Mouse (Mus musculus) cerebral cortex, adult 2 months (tissue): ENCODE measurements around the gene Itk.

Experiments
- WGBS: fragments of 180-500 bp; shearing (Covaris S2); methylation state at CpG from one replicate; pipeline ENCODE4 v1.1.7; 2018; 5-methylcytosine and 5-hydroxymethylcytosine counted together

Itk gene

GRCm38 (mm10) chr11:46392890-46393289 lies 3.6 kb upstream of the Itk start:
- WGBS, result 79% methylated on average over 7 of the region's 7 CpGs

DNA sequence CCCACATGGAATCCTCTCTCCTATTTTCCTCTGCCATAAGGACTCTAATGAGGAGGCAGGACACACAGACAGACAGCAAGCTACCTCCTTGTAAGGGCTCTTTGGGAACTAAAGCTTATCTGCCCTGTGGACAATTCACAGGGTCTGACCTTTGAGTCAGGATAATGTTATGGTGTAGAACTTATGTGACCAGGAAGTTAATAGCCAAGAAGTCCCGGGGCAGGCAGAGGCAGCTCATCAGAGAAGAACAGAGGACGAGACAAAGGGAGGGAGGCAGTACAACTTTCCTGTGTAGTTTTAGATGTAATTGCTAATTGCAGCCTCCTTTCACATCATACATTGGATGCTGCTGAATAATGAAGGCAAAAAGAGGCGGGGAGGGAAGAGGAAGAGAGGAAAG lies 1.3 kb upstream of the Itk start:
- WGBS, result 47% methylated on average over 3 of the region's 3 CpGs

GRCm38 (mm10) chr11:46388438-46388837 lies 877 bp downstream of the Itk start:
- WGBS, result 81% methylated on average over 6 of the region's 6 CpGs

GRCm38 (mm10) chr11:46387061-46387460 lies 2.3 kb downstream of the Itk start:
- WGBS, result 94% methylated on average over 8 of the region's 8 CpGs

GRCm38 (mm10) chr11:46386556-46386955 lies 2.8 kb downstream of the Itk start:
- WGBS, result 95% methylated on average over 8 of the region's 8 CpGs

GRCm38 (mm10) chr11:46384925-46385324 lies 4.4 kb downstream of the Itk start:
- WGBS, result 90% methylated on average over 2 of the region's 2 CpGs

GRCm38 (mm10) chr11:46382466-46382865 lies 6.8 kb downstream of the Itk start:
- WGBS, result 98% methylated on average over 4 of the region's 4 CpGs

DNA sequence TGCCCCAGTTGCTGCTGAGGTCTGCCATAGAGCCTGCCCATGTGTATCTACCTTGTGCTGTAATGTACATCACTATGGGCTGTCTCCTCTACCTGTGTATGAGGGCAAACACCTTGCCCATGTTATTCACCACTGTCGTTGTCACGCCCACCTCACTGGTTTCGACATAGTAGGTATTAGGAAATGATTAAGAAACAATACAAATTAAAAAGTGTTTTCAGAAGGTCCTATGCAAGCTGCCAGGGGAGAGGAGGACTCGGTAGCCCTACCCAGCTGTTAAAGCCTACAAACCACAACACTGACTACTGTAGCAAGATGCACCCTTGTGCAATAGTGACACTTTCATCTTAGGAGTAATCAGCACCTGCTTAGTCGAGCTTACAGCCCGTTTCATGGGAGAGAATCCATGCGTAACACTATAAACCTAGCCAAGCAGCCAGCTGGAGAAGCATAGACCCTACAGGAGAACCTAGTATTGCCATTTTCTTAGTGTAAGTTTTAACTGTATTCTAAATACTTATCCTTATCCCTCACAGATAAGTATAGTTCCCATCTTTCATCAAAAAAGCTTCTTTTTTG lies 9.1 kb downstream of the Itk start:
- WGBS, result 87% methylated on average over 7 of the region's 7 CpGs

GRCm38 (mm10) chr11:46377819-46378782 lies 11.2 kb downstream of the Itk start:
- WGBS, result 90% methylated on average over 8 of the region's 8 CpGs

DNA sequence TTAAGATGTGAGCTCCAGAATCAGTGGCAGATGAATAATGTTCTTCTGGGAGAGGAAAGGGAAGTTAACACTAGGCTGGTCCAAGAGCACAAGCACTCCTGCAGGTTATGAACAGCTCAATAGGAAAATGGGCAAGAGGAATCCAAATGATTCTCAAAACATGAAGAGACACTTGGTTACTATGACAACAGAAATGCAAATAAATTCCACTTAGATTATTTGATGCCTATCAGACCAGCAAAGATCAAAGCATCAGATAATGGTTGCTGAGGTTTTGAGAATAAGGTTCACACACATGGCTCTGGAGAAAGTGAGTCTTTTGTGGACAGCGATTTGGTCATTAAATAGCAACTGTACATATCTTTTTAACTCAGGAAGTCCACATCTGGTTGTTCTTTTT lies 12.0 kb downstream of the Itk start:
- 90% methylated on average over 1 of the region's 1 CpGs for WGBS

DNA sequence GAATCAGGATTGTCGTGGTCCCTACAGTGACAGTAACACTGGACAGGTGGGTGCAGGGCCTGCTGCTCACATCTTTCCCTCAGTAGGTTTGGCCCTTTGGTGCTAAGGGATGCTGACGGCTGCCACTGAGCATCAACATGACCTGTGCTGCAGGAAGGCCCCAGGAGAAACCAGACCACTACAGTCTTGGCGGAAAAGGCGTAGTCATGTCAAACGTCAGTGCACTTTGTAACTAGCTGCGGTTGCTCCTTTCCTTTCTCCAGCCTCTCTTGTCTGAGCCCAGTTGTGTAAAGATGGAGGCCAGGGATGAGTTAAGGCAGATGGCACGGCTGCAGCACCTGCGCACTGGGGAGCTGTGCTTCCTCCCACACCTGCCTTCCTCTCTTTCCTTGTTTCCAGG lies 14.3 kb downstream of the Itk start:
- WGBS, result 93% methylated on average over 8 of the region's 8 CpGs

DNA sequence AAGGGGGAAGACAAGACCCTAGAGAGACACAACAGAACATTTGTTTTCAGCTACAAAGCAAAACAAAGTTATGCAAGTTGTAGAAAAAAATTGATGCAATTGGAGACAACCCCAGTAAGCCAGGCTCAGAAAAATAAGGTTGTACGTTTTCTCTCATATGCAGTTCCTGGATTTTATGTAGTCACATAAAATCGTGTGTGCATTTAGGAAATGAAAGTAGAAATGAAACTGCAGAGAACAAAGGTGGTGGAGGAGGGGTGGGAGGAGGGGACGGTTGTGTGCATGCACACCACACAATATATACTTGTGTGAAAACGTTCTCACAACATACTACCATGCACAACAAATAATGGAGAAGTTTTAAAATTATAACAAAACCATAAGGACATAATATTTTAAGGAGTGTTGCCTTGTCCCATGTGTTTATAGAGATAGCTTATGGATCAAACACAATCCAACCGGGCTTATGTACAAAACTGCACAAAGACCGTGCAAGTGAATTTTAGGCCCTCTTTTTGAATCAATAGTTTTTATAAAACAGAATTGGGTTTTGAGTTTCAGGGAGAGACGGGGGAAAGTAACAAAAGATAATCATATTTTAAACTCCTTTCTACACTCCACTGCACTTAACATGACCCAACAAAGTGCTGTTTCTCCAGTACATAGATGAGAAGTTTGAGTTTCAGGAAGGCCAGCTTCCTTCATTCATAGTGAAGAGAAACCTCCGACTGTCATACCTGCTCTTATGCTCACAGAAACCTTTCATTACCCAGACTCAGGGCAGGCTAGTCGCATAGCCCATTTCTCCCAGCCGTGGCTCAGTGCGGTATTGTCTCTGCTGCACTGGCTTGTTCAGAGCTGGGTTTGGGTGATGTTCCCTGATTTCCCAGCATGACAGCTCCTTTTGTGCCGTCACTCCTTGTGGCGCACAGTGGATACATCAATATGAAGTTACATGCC lies 16.0 kb downstream of the Itk start:
- WGBS, result 86% methylated on average over 13 of the region's 13 CpGs

- 88% methylated on average over 8 of the region's 8 CpGs for WGBS
Observed at GRCm38 (mm10) chr11:46372331-46372953, 16.9 kb downstream of the Itk start.

GRCm38 (mm10) chr11:46371250-46371649 lies 18.1 kb downstream of the Itk start:
- 98% methylated on average over 8 of the region's 8 CpGs for WGBS

- 96% methylated on average over 4 of the region's 4 CpGs for WGBS
Observed at GRCm38 (mm10) chr11:46370457-46370856, 18.9 kb downstream of the Itk start.

- WGBS, result 71% methylated on average over 3 of the region's 3 CpGs
Observed at GRCm38 (mm10) chr11:46366357-46366756, 23.0 kb downstream of the Itk start.

GRCm38 (mm10) chr11:46365744-46366143 lies 23.6 kb downstream of the Itk start:
- WGBS, result 81% methylated on average over 5 of the region's 5 CpGs

GRCm38 (mm10) chr11:46363864-46364263 lies 25.5 kb downstream of the Itk start:
- 95% methylated on average over 9 of the region's 9 CpGs for WGBS

GRCm38 (mm10) chr11:46362061-46363022 lies 27.0 kb downstream of the Itk start:
- 68% methylated on average over 18 of the region's 18 CpGs for WGBS

GRCm38 (mm10) chr11:46360991-46361665 lies 28.2 kb downstream of the Itk start:
- 93% methylated on average over 2 of the region's 2 CpGs for WGBS
